Mouse (Mus musculus) urinary bladder, adult 2 months (tissue): ENCODE data around the gene 1810013L24Rik. TPM values are rescaled to one million over a fixed set of nuclear protein-coding genes. Genes with fewer than 3 reads are reported as not detected.
"Not testable (repeated sequence)": the region's sequence is repeated elsewhere in the genome, so short reads cannot be mapped to it uniquely, and the experiment has no call there.

Experiments
- DNase-seq: peaks from one replicate; pipeline ENCODE4 v3.0.0; 2022; ENCODE audit warnings: low spot score
- polyA plus RNA-seq: library from polyadenylated mRNA; depleted of rRNA; stranded (reverse); fragments of >200 nt; gene quantifications from 2 replicates; pipeline ENCODE4 v1.2.3, GENCODE M21; 2012

Gene 1810013L24Rik
- polyA plus RNA-seq, 1 experiment = 38.5 TPM

DNA sequence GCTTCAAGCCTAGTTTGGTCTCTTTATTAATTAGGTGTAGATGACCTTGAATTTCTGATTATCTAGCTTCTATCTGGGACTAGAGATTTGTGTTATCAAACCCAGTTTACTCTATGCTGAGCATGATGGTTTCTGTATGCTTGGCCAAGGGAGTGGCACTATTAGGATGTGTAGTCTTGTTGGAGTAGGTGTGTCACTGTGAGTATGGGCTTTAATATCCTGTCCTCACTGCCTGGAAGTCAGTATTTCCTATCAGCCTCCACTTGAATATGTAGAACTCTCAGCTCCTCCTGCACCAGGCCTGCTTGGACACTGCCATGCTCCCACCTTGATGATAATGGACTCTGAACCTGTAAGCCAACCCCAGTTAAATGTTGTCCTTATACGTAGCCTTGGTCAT, 7.0 kb downstream of the 1810013L24Rik start:
- no peak for DNase-seq

GRCm38 (mm10) chr16:8837595-8837994, 7.7 kb downstream of the 1810013L24Rik start:
- no peak for DNase-seq

GRCm38 (mm10) chr16:8838921-8839320, 9.0 kb downstream of the 1810013L24Rik start:
- DNase-seq = no peak

GRCm38 (mm10) chr16:8840557-8840956, 10.7 kb downstream of the 1810013L24Rik start:
- DNase-seq = no peak

DNA sequence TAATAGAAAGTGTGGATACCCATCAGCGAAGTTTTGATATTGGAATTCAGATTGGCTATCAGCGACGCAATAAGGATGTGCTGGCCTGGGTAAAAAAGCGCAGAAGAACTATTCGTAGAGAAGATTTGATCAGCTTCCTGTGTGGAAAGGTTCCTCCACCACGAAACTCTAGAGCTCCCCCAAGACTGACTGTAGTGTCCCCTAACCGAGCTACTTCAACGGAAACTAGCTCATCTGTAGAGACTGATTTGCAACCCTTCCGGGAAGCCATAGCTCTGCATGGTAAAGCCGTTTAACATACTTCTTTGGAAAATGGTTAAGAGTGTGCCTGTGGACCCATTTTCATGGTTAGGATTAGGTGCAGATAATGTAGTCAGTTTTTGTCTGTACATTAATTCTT, 13.1 kb downstream of the 1810013L24Rik start:
- no peak for DNase-seq

DNA sequence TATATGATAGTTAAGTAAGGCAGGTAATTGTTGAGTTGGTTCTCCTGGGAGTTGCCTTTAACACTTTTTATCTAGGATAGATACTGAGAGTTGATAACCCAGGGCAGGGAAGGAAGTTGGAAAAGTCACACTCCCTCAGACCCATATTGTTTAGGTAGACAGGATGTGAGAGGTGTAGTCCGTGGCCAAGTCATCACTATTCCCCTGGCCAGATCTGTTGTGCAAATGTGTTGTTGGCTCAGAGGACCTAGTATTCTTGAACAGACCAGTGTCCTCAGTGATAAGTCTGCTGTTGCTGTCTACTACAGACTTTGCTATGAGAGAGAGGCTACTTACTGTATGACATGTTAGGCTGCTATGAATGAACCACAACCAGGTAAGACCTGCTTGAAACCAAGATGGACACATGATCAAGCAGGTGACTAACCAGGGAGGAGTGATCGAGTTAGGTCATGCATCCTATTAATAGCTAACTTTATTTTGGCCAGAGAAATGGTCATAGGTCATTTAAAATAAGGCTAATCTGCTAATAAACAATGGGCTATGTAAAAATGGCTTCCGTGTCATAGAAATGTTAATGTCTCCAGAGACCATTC, 13.8 kb downstream of the 1810013L24Rik start:
- no peak for DNase-seq

- no peak for DNase-seq
Measured at GRCm38 (mm10) chr16:8845986-8846385, 16.1 kb downstream of the 1810013L24Rik start.

GRCm38 (mm10) chr16:8848309-8849068, 18.6 kb downstream of the 1810013L24Rik start:
- DNase-seq = no peak

DNA sequence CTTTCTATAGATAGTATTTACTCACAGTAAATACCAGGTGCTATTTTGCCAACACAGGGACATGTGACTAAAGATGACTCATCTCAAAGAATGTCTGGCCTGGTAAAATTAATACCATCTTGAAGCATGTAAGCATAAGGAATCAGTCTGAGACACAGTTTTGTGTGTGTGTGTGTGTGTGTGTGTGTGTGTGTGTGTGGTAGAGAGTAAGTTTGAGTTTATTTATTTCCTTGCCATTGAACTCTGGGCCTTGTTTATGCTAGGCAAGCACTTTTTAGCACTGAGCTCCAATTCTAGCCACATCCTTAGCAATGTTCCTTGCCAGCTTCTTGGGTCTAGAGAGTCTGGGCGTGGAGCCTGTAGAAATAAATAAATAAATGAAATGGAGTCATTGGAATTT, 20.0 kb downstream of the 1810013L24Rik start:
- no peak for DNase-seq

GRCm38 (mm10) chr16:8855143-8855542, 25.2 kb downstream of the 1810013L24Rik start:
- DNase-seq = no peak

DNA sequence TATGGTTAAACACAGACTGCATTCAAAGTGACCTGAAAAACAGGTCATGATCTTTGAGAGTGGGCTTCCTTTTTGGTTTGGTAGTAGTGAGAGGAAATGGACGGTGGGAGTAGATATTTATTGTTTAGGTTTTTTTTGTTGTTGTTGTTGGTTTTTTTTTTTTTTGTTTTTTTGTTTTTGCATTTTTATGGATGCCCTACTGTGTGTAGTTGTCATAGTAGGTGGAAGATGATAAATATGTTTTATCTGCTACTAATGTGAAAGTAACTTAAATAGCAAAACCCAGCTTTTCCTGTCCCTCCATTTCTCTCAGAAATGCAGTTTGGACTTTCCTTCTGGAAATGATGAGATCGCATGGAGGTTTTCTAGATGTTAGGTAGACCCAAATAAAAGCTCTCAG, 26.9 kb downstream of the 1810013L24Rik start:
- DNase-seq = no peak

DNA sequence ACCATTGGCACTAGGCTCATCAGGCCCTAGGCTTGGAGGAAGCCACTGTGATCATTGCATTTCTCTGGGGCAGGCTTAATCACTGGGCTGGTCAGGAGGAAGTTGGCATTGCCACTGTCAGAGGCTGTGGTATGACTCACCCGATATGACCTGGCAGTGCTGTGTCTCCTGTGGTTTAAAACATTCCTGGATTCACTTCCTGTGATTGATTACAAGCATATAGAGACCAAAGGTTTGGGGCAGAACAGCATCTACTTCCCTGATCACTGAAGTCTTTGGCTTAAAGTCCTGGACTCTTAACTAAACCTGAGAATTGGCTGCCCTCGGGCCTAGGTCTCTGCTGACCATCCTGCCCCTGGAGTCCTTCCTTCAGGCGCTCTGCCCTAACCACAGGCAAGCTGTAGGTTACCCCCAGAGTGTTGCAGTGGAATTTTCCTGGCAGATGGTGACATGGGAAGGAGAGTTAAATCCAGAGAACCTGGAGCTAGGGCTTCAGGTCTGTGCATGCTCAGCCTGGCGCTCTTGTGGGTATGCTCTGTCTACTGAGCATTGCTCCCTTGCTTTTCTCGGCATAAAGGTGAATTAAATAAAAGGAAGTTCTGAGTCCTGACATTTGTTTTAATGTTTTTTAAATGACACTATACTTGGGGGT, 32.6 kb downstream of the 1810013L24Rik start:
- no peak for DNase-seq

GRCm38 (mm10) chr16:8864223-8864631, 34.3 kb downstream of the 1810013L24Rik start:
- DNase-seq = no peak

GRCm38 (mm10) chr16:8867406-8867955, 37.6 kb downstream of the 1810013L24Rik start:
- DNase-seq = peak; percentile 17

- no peak for DNase-seq
Measured at GRCm38 (mm10) chr16:8868506-8868905, 38.6 kb downstream of the 1810013L24Rik start.

GRCm38 (mm10) chr16:8869715-8870114, 39.8 kb downstream of the 1810013L24Rik start:
- peak; percentile 42 for DNase-seq

DNA sequence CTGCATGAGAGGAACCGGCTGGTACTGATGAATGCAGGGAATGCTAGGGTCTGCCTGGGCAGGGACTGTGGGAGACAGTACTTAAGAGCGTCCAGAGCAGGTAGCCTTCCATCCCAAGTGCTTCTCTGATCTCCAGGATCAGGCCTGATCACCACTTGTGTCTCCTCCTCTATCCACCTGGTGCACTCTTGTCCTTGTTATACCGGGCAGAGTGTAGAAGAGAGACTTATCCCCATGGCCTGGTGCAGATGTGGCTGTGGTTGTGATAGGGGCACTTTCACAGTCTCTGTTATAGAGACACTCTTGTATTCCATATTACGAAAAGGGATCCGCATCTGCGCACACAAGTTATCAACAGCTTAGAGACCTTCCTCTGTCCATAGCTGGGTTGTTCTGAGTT, 41.5 kb downstream of the 1810013L24Rik start:
- peak; percentile 8 for DNase-seq

- DNase-seq = peak; percentile 14
Measured at GRCm38 (mm10) chr16:8872019-8872418, 42.1 kb downstream of the 1810013L24Rik start.

DNA sequence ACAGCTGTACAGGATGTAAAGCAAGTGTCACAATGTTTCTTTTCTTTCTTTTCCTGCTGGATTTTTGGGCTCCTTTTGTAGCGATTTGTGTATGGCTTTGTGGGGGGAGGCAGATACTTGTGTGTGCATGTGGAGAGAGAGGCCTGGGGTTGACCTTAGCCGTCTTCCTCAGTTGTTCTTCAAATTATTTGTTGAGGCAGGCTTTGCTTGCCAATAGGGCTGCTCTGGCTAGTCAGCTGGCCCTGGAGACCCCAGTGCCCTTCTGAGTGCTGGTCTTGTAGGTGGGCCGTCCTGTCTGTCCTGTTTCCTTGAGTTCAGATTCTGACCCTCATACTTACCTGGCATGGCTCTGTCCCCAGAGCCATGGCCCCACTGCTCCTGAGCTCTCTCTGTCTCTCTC, 42.6 kb downstream of the 1810013L24Rik start:
- peak; percentile 10 for DNase-seq

- no peak for DNase-seq
Measured at GRCm38 (mm10) chr16:8880076-8880475, 50.2 kb downstream of the 1810013L24Rik start.

- peak; percentile 76 for DNase-seq
Measured at GRCm38 (mm10) chr16:8883674-8884241, 53.9 kb downstream of the 1810013L24Rik start.

DNA sequence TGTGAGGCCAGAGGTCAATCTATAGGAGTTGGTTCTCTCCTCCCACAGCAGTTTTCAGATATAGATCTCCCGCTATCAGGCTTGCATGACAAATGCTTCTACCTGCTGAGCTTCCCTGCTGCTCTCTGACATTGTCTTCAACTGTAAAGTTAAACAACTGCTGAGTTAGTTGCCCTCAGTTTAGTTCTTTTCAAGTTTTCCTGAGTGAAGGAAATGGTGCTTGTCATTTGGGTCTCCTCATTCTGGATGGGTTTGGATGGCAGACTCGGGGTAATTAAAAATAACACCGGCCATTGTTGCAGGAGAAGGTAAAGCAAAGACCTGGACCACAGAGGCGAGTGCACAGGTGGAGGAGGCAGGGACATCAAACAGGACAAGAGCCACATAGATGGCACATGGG, 64.3 kb downstream of the 1810013L24Rik start:
- not testable (repeated sequence) for DNase-seq
